Mouse (Mus musculus) embryo, embryonic 10 days (tissue): ENCODE results near the gene Zdhhc18.

Experiments used
- DNase-seq: peaks from one replicate; pipeline ENCODE4 v3.0.0-alpha.2; 2015; ENCODE audit warnings: low spot score

The Zdhhc18 gene

DNA sequence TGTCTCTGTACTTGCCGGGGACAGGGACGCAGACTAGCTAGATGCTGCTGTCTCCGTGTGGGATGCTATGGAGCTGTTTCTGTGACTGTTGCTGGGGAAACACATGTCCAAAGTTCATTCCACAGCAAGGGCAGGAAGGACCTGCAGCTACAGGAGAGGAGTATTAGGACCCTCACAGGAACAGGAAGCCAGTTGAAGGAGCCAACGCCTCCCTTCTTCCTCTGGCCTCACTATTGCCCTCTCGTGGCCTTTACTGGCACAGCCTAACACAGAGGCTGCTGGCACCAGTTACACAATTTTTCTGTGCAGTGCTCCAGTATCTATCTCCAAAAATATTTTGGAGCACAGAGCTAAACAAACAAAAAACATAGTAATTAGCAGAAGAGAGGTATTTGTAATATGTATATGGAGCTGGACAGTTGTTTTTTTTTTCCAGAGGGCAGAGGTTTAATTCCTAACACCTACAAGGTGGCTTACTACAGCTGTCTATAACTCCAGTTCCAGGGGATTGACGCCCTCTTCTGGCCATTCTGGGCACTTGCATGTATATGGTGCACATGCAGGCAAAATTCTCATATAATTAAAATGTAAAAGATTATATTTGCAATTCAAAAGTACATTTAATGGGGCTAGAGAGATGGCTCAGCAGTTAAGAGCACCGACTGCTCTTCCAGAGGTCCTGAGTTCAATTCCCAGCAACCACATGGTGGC is at the start of gene Zdhhc18:
Zdhhc18 (minus strand) TSS at position 166 of the 711 bp plus-strand sequence.
- peak; percentile 82 for DNase-seq

DNA sequence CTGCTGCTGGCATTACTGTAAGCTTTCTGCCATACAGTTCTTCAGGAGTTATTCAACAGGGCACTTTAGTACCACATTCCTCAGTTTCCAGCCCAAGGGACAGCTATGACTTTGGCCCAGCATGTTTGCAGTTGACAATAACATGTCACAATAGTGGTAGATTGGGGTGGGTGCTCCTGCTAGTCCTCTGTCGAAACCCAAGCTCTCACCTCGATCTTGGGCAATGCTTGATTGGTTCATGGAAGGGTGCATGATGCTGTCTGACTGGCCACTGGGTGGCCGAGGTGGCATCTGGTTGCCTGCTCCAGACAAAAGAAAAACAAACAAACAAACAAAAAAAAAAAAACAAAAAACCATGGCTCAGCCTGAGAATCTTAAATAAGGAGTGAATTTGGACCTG is 45.4 kb upstream of the Zdhhc18 start:
- no peak for DNase-seq

DNA sequence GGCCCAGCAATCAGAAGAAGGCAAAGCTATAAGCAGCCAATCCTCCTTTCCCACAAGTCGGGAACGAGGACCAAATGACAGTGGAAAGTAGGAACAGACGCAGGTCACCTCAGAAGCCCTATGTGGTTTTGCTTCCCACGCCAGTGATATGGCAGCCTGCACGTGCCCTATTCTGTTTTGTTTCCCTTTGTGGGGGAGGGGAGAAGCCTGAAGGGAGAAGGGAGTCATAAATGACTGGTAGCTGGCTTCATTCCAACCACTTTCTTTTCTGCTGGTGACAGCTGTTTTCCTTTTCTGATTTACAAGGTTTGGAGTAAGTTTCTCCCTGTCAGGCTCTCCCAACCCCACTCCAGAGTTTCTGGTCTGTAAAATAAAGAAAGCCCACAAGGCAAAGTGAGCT is 40.3 kb upstream of the Zdhhc18 start:
- DNase-seq = no peak

GRCm38 (mm10) chr4:133688417-133689067 is 38.6 kb upstream of the Zdhhc18 start:
- no peak for DNase-seq

DNA sequence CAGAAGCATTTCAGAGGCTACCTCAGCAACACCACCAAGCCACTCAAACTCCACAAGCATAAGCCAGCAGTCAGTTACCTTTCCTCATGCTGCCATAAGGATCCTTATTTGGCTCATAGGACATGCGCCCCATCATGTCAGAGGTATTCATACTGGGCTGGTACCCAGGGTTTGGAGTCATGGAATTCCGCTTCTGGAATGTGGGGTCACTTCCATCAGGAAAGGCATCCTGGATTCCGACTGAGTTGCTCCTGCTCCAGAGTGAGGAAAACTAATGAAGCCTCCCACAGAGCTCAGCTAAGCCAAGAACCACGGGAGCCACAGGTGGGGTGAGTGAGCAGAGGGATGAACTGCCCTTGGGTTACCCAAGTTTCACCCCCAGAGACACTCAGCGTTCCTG is 37.2 kb upstream of the Zdhhc18 start:
- DNase-seq = no peak

DNA sequence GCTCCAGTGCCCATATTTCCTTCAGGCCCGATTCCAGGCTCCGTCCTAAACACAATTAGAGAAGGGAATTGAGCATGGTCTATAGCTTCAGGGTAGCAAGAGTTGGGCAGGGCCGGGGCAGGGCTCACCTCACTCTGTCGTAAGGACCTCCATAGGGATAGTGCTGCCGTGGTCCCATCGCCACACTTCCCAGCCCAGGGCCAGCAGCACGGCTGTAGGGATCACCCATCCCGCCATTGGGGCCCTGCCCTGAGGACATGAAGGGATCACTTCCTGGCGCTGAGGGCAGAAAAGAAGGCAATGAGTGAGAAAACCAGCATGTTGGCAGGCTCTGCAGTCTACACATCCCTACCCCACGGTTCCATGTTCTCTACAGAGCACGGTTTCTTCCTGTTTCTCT is 36.6 kb upstream of the Zdhhc18 start:
- no peak for DNase-seq

DNA sequence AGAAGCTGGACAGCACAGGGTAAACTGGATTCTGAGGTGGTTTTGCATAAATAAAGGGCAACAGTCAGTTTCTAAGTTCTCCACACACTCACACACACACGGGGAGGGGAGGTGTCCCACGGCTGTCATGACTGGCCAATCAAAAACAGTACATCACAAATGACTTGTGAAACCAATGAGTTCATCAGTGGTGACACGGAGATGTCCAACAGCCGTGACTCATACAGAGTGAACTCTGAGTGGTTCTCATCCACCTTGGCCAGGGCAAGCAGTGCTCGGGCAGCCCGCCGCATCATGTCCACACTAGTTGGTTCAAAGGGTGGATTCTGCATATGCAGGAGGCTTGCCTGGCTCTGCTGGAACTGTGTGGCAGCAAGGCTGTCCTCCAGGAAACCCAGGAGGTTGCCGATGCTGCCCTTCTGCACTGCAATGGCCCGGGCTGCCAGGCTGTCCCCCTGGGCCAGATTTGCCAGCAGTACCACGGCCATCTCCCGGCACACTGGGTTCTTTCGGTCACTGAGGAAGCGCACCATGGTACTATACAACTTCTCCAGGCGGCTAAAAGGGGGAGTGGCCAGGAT is 30.3 kb upstream of the Zdhhc18 start:
- DNase-seq = no peak

DNA sequence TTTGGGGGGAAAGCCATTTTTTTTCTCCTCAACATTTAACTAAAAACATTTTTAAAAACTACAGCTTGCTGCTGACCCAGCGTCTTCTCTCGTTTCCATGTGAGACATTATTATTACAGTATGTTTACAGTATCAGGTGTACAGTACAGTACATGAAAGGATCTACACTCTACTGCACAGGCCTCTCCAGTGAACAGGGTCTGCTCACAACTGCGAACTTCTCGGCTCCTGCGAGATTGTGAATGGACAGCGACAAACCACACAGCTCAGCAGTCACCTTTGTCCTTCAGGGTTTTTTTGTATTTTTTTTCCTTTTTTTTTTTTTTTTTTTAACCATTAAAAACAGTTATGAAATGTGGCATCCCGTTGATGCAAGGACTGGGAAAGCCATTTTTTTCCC is 29.7 kb upstream of the Zdhhc18 start:
- no peak for DNase-seq

DNA sequence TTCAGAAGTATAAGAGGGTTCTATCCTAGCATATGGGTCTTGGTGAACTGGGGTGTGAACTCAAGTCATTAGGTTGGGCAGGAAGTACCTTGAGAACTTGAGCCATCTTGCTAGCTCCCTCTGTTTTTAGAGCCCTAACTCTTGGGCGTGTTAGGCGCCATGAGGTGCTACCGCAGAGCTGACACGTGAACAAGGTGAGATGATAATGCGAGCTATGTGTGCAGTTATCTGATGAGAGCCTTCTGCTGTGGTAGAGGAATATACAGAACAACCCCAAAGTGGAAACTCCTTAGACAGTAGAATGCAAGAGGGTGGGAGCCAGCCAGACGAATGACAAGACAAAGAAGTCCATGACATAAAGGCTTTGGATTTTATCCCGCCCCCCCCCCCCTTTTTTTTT is 27.3 kb upstream of the Zdhhc18 start:
- DNase-seq = no peak

DNA sequence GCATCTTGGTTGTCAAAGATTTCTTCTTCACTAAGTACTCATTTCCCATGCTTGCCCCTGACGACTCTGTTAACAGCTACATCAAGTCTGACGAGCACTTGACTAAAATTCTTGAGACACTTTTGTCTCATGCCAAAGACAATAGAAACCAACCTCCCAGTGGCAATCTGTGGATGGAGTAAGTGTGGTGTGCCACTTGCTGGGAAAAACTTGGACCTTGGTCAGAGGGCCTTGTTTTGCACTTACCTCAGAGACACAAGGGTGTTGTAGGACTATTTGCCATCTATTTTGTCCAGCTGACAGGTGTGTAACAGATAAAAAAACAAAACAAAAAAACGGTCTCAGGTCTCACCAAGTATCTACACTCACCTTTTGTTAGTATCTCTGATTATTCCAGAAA is 26.2 kb upstream of the Zdhhc18 start:
- no peak for DNase-seq

GRCm38 (mm10) chr4:133675594-133676016 is 25.7 kb upstream of the Zdhhc18 start:
- peak; percentile 77 for DNase-seq

GRCm38 (mm10) chr4:133674331-133674695 is 24.4 kb upstream of the Zdhhc18 start:
- no peak for DNase-seq

DNA sequence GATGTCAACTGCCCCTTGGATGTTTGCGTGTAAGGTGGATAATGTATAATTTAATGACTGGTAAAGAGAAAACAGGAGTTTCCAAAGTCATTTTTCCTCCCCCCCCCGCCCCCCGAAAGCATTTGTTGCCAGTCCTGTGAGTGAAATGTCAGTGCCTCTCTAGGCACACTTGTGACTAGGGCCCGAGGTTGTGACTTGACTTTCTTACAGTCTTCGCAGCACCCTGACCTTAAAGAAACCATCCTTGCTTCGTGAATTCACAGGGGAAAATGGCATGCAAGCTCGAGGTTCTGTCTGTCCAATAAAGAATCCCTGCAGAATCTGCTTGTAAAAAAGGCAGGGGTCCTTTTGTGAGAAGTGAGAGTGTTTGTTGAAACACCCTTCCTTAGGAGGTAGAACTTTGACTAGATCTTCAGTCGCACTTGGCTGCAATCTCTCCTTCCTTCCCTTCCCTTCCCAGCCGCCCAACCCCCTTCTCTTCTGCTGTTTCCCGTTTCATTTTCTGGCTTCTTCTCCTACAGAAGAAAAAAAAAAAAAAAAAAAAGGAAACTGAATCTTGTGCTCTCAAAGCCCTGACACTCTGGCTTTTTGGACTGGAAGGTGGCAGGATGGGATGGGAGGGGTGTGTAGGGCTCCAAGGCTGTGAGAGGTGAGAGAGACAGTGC is 23.8 kb upstream of the Zdhhc18 start:
- no peak for DNase-seq

GRCm38 (mm10) chr4:133672845-133673647 is 23.1 kb upstream of the Zdhhc18 start:
- peak; percentile 55 for DNase-seq

GRCm38 (mm10) chr4:133671881-133672844 is 22.2 kb upstream of the Zdhhc18 start, which contains the start of gene Pigv:
Gene Pigv (minus strand): TSS chr4:133672647.
- peak; percentile 87 for DNase-seq

- DNase-seq = peak; percentile 87
Observed at GRCm38 (mm10) chr4:133671184-133671880, 21.4 kb upstream of the Zdhhc18 start.

DNA sequence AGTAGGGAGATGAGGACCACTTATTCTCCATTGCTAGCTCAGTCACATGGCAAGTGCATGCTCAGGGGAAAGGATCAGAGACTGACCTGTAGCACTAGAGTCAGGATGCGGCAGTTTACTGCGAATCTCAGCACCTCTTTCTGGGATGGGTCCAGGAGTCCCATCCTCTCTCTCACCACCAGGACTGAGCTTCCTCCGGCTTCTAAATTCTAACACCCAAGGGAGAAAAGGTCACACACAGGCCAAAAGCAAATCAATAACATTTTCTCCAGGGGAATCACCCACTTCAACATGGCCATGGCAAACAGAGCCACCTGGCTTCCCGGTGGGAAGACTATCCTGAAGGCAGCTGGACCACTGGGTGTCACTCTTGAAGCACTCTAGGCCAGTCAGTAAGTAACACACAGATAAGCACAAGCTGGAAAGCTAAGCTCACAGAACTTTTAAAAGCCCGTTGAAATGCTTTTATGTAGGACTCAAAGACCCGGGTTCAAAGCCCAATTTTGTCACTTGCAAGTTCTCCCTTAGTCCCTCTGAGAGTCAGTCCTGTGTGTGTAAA is 19.8 kb upstream of the Zdhhc18 start:
- no peak for DNase-seq

DNA sequence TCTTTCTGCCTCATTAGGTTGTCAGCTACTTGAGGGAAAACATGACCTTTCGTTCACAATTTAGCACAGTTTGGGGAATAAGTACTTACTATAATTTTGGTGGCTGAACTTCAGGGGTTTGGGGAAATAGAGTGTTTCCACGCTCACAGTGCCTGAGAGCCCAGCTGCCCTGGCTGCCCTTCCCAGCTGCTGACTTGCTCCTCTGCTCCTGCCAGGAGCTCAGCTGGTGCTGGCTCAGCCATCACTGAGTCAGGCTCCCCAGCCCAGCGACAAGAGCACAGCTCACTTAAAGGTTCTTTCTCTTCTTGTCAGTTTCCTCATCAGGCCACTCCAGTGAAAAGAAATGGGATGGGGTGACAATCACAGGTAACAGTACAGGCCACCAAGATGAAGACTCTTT is 18.6 kb upstream of the Zdhhc18 start:
- DNase-seq = no peak

DNA sequence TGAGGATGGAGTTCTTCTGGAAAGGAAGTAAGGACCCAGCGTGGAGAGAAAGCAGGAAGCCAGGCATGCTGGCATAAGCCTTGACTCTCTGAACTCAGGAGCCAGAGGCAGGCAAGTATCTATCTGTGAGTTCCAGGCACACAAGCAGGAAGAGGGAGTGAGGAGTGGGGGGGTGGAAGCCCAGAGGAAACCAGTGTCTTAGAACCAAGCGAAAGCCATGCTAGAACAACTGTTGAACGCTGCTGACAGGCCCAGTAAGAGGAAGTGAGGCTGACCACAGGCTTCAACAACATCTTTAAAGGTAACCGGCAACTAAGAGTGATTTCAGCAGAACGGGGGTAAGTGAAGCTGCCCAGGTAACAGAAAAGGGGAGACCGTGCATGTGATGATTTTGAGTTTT is 16.2 kb upstream of the Zdhhc18 start:
- DNase-seq = no peak

- DNase-seq = no peak
Observed at GRCm38 (mm10) chr4:133665118-133665517, 15.2 kb upstream of the Zdhhc18 start.
